Mouse (Mus musculus) natural killer cell, adult 2 months (primary cell): Measurements from ENCODE around the gene Cers1.

Experiments used
- DNase-seq, 2 experiments: peaks; one replicate each; pipeline ENCODE4 v3.0.0; 2022; ENCODE audit warnings: low spot score in 2 of 2

Gene Cers1

DNA sequence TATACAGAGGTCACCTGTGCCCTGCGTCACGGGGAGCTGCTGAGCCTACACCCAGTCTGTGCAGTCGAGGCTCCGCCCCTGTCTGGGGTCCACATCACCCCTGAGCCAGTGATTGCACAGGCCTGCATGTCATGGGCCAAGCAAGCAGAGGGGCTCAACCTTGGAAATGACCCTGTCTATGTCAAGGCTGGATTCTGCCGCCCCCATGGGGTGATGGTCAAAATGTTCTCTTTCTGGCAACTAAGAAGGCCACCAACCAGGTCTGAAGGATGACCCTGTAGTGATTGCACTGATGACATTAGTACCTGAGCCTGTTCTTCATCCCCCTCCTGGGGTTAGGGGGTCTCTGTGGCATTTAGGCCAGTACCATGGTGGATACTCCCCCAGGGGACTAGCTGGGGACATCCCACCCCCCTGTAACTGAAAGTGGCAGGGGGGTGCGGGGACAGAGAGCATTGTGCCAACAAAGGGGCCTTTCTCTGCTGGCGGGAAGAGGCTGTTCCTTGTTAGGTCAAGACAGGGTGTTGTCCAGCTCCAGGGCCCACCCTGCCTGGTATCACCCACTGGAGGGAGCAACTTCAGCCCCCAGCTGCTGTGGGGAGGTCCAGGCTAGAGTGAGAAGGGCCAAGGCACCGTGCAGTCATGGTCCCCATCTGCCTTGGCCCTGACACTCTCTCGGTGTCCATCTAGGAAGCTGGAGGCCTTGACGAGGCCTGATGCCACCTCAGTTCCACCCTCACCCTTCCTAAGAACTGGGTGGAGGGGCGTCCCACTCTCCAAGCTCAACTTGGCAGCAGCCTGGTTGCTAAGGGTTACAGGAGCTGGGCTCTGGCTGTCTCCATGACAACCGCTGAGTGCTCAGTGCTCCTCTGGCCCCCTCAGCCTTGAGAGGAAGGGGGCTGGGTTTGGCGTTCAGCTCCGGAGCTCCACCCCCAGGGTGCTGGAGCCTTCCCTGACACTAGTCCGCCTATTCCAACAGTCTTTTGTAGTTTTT is 1.2 kb downstream of the Cers1 start:
- no peak for DNase-seq

DNA sequence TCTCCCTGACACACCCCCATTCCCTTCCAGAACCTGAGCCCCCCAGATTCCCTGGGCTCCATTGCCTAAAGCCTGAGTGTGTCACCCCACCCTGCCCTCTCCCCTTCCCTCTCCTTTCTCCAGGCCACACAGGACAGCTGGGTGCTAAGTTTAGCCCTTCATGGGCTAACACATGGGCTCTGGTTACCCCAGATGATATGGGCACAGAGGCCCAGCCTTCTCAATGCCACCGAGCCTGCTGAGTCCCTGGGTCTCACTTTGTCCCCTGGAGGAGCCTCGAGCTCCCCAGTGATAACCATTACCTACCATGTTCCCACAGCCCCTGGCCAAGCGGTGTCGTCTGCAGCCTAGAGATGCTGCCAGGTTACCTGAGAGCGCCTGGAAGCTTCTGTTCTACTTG is 2.3 kb downstream of the Cers1 start:
- no peak for DNase-seq

DNA sequence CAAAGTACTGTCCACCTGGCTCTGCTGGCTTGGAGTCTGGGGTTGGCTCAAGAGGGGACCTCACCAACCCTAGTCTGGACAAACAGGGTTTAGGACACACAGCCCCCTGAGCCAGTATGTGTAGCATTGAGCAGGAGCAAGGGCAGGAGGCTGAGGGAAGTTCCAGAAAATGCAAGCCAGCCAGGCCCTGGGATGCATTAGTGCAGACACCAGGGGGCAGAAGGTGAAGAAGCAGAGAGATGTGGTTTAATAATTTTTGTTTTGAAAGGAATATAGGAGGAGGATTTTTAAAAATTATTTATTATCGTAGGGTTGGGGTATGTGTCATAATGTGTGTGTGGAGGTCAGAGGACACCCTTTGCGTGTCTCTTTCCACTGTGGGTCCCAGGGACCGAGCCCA is 8.1 kb downstream of the Cers1 start:
- no peak for DNase-seq

DNA sequence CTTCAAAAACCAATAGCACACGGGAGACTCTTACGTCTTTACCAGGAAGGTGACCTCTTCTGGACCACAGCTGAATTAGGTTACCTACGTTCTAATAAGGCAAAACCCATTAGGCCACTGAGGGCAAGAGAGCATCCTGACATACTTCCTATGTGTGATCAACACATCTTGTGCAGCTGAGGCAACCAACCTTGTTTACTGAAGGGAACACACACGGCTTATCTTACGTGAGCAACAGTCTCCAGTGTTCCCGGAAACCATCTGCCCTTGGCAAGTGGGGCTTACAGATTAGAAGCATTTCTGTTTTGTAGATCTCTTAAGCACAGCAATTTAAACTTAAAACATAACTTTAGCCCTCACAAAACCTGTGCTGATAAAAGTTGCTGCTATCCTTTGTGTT is 11.9 kb downstream of the Cers1 start:
- DNase-seq: no peak

DNA sequence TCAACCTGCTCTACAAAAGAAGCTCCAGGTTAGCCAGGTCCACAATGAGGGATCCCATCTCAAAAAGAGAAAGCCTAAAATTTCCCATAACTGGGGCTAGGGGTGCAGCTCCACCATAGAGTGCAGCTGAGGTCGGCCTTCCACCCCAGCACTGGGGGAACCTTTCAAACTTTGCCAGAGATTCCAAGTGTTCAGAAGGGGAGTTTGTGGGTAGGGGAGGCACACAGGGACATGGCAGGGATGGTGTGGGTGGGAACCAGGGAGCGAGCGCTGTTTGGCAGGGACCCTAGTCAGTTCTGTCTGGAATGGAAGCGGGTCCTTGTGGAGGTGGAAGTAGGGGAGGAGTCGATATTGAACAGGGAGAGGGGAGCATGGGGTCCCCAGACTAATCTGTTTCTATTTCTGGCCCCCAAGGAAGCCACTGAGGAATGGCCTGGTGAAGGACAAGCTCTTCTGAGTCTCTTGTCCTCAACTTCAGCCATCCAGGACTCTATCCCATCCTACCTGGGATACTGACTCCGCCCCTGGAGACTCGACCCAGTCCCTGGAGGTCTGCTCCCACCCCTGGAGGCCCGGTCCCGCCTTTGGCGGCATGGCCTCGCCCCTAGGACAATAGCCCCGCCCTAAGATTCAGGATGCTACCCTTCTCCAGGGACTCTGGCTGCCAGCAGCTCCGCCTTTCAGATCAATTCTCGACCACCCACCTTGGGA is 13.7 kb downstream of the Cers1 start, which contains the start of gene Gdf1:
TSS of gene Gdf1 (plus strand) at position 694 of the 711 bp plus-strand sequence.
- DNase-seq: no peak

GRCm38 (mm10) chr8:70329835-70330740 is 14.5 kb downstream of the Cers1 start:
- DNase-seq: no peak

DNA sequence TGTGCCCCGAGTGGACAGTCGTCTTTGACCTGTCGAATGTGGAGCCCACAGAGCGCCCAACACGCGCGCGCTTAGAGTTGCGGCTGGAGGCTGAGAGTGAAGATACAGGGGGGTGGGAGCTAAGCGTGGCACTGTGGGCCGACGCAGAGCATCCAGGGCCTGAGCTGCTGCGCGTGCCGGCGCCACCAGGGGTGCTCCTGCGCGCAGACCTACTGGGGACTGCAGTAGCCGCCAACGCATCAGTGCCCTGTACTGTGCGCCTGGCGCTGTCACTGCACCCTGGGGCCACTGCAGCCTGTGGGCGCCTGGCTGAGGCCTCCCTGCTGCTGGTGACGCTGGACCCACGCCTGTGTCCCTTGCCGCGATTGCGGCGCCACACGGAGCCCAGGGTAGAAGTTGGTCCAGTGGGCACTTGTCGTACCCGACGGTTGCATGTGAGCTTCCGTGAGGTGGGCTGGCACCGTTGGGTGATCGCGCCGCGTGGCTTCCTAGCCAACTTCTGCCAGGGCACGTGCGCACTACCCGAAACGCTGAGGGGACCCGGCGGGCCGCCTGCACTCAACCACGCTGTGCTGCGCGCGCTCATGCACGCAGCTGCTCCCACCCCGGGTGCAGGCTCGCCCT is 15.3 kb downstream of the Cers1 start:
- no peak for DNase-seq

- no peak for DNase-seq
Observed at GRCm38 (mm10) chr8:70331526-70331925, 16.0 kb downstream of the Cers1 start.

GRCm38 (mm10) chr8:70332070-70332877 is 16.7 kb downstream of the Cers1 start:
- DNase-seq: no peak

DNA sequence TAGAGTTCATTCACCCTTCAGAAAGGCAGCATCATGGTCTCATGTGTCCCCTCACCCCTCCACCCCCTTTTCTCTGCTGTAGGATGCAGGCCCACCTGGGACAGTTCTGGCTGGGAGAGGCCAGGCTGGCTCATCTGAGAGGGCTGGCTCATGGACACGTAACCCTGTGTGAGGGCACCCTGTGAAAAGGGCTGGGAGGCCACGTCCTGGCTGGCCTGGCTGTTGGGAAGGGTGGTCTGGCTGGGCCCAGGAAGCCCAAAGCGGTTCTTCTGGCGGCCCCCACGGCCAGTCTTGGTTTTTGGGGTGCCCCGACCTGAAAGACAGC is 17.3 kb downstream of the Cers1 start:
- DNase-seq: no peak

- DNase-seq: peak; percentile 64 to 79
Observed at GRCm38 (mm10) chr8:70338931-70339330, 23.4 kb downstream of the Cers1 start.

DNA sequence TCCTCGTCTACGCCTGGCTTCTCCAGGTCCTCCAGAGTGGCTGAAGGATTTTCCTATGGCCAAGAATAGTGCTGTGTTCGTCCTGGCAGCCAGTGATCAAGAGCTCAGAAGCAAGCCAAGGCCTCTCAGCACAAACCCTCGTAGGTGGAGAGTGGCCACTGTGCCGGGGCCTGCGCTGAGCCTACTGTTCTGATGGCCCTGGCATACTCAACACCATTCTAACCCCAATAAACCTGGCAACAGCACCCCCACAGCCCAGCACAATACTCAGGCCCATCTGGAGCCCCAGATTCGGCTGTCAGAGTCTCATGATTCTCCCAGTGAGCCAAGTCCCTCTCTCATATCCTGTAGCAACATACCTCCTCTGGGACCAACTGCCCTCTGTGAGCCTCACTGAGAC is 25.1 kb downstream of the Cers1 start:
- no peak for DNase-seq

- DNase-seq: peak; percentile 82 to 93
Observed at GRCm38 (mm10) chr8:70342007-70342406, 26.4 kb downstream of the Cers1 start.

GRCm38 (mm10) chr8:70343076-70343475 is 27.5 kb downstream of the Cers1 start:
- DNase-seq: no peak

- DNase-seq: peak; percentile 36 to 39
Observed at GRCm38 (mm10) chr8:70343696-70344095, 28.1 kb downstream of the Cers1 start.

DNA sequence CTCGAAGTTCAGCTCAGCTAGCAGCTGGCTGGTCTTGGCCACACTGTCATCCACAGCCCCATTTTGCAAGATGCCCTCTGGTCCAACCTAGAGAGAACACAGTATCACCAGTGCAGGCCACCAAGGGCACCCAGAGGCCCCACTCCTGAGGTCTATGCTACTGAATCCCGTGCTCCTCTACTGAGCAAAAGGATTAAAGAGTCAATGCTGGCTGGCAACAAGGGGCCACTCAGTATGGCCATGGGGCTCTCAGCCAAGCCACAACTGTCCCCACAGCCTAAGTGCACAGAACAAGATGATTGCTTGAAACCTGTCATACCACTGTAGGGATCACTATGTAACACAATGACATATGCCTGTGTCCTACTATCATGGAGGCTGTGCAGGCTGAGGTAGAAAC is 28.7 kb downstream of the Cers1 start:
- no peak for DNase-seq

GRCm38 (mm10) chr8:70347443-70347842 is 31.9 kb downstream of the Cers1 start:
- DNase-seq: no peak

DNA sequence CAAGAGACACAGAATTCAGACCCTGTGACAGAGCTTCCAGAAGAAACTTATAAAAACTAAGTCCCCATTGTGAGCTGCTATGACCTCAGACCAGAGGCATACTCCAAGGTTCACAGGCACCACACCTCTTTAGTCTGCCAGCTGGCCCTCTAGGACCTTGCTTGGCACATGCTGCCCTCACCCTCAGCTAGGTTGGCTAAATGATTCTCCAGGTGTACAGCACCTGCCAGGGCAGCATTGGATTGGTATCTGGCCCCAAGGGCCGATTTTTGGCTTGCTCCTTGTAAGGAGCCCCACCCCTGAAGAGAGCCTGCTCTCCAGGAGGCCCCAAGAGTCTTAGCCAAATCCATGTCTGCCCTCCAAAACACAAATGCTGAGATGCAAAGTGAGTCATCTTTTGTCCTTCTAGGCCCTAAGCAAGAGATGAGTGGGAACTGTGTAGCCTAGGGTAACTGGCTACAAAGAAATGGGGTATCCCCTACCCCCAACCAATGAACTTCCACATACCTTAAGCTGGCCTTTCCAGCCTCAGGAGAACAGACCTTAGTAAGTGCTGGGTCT is 32.4 kb downstream of the Cers1 start:
- DNase-seq: no peak

DNA sequence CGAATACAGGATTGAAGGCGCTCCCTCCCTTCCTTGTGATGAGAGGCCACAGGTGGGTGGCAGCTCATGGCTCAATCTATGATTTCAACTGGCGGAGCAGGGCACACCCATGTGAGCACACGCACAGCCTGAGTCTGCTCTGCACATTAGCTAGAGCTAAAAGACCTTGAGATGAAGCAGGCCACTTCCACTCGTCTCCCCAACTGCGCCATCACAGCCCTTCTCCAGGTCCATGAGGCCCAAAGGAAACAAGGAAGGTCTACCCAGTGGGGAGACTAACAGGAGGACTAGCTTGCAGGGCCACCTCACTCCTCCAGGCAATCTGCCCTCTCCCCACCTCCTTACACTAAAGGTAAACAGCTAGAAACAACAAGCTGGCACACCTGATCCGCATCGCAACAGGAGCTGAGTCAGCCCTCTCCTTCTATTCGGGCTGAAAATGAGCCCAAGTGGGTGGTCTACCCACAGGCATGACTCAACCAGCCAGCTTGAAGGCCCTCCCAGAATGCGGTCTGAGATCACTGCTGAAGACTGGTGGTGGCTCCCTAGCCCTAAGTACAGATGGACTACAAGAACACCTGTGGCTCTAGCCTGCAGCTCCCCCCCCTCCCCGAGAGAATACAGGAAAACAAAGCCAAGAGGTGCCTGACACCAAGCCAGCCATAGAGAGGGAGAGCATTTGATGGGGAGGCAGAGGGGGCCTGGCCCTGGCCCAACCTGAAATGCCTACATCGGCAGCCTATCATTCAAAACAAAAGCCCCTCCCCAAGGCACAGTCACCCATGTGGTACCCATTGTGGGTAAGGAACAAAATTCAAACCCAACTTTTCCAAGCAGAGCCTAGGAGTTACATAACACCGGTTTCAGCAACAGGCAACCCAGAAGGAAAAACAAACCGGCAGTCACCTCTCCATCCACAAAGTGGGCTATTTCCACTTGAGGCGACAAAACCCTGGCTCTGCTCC is 35.7 kb downstream of the Cers1 start:
- DNase-seq: no peak
